Mouse (Mus musculus) embryonic fibroblast, embryonic 13.5 days (primary cell): ENCODE results near the gene Syngap1.
"Not testable (repeated sequence)": the region's sequence is repeated elsewhere in the genome, so short reads cannot be mapped to it uniquely, and the experiment has no call there.

Source experiments
- CTCF ChIP-seq: IDR thresholded peaks from 2 replicates; pipeline ENCODE4 v1.5.1; 2011; ENCODE audit warnings: mild to moderate bottlenecking, control low read depth, low read length, moderate library complexity, borderline replicate concordance; ENCODE audit not compliant: insufficient read depth
- POLR2A ChIP-seq: IDR thresholded peaks from 2 replicates; pipeline ENCODE4 v1.6.1; 2011; ENCODE audit warnings: low read depth, mild to moderate bottlenecking, control low read depth, low read length, moderate library complexity

- TF ChIP-seq POLR2A, CTCF: not testable (repeated sequence)
Measured at GRCm38 (mm10) chr17:26925414-26925813, 15.6 kb upstream of the Syngap1 start.
